8 mouse cellular contexts compared by ENCODE assay signal in the genomic region with DNA sequence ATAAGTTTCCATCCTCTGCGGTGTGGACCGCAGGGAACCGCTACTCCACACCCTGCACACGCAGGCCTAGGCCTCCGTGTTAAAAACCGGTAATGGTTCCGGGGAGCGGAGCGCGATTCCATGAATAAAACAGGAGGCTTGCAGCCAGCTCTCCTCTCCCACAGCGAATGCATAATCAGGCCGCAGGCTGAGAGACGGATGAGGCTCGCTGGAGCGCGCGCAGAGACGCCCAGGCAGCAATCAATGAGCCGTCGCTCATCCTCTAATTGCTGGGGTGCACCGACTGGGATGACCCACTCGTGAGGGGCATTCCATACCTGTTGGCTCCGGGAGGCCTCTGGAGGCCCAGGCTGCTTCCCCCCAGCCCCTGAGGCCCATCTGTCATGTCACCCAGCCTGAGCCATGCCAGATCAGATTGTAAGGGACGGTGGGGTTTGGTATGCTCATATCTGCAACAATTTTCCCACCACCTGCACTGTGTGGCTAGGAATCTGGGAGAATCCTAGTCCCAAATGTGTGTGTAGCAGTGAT. TPM values are rescaled to one million over a fixed set of nuclear protein-coding genes. Genes with fewer than 3 reads are reported as not detected.
DNase-seq lines count a peak whose midpoint lies in the region; ATAC-seq lines count a peak whose summit lies in the region.

No protein-coding gene starts in this region.

- H3K27me3 ChIP-seq in liver, embryonic 12.5 days (replicated peaks) = peaks cover 50% of the 10 kb centered on the region
- H3K27me3 ChIP-seq in limb, embryonic 11.5 days (ENCODE audit: control insufficient read depth, insufficient read depth, low read length) = peaks cover 8% of the 10 kb centered on the region; the same call in 1 of the 2 replicates
- no peaks in the 10 kb centered on the region for H3K27me3 ChIP-seq in stomach, embryonic 16.5 days (ENCODE audit: control insufficient read depth, insufficient read depth, low read length)

- H3K4me1 ChIP-seq in liver, embryonic 12.5 days = no peaks in the 10 kb centered on the region
- H3K4me1 ChIP-seq in limb, embryonic 11.5 days (ENCODE audit: control insufficient read depth, insufficient read depth, low read length) = no peaks in the 10 kb centered on the region
- peaks cover under 1% of the 10 kb centered on the region; the same call in 1 of the 2 replicates for H3K4me1 ChIP-seq in stomach, embryonic 16.5 days (ENCODE audit: control insufficient read depth, insufficient read depth, low read length)

- peak; percentile 59 for DNase-seq in embryo, embryonic 10 days (ENCODE audit: low spot score)
- no peak for DNase-seq in embryo, embryonic 9.5 days (ENCODE audit: extremely low spot score)
- no peak for DNase-seq in liver
- DNase-seq in limb, embryonic 11.5 days (ENCODE audit: low spot score) = no peak
- DNase-seq in MN1 (ENCODE audit: low spot score) = no peak
- DNase-seq in spleen, postnatal 36 days (ENCODE audit: low spot score in 2 of 2) = no peak

- 44% methylated on average over 24 of the region's 24 CpGs for WGBS in liver, embryonic 12.5 days (ENCODE audit: insufficient replicate concordance)
- WGBS in limb, embryonic 11.5 days = 12% methylated on average over 24 of the region's 24 CpGs
- 16% methylated on average over 24 of the region's 24 CpGs for WGBS in stomach, embryonic 16.5 days

- 0 out of 2 replicates have a peak overlapping the region, but pooled peaks have one; percentile 32 for H3K9ac ChIP-seq in liver, embryonic 12.5 days
- peak overlapping the region; percentile 43; the same call in 1 of the 2 replicates for H3K9ac ChIP-seq in limb, embryonic 11.5 days (ENCODE audit: low read length)
- peak overlapping the region; percentile 50 for H3K9ac ChIP-seq in stomach, embryonic 16.5 days (ENCODE audit: low read length)

- H3K4me2 ChIP-seq in liver, embryonic 12.5 days = no peak overlapping the region
- no peak overlapping the region for H3K4me2 ChIP-seq in limb, embryonic 11.5 days (ENCODE audit: low read depth, severe bottlenecking)
- no peak overlapping the region for H3K4me2 ChIP-seq in stomach, embryonic 16.5 days (ENCODE audit: low read depth, low read length)

- no peaks in the 10 kb centered on the region for H3K9me3 ChIP-seq in liver, embryonic 12.5 days (replicated peaks)
- no peaks in the 10 kb centered on the region for H3K9me3 ChIP-seq in limb, embryonic 11.5 days (ENCODE audit: control insufficient read depth, low read length)
- no peaks in the 10 kb centered on the region for H3K9me3 ChIP-seq in stomach, embryonic 16.5 days (replicated peaks; ENCODE audit: control insufficient read depth, low read length)

- no peak overlapping the region for H3K4me3 ChIP-seq in liver, embryonic 12.5 days
- H3K4me3 ChIP-seq in limb, embryonic 11.5 days (ENCODE audit: low read depth, low read length) = no peak overlapping the region
- H3K4me3 ChIP-seq in stomach, embryonic 16.5 days (replicated peaks; ENCODE audit: low read length) = no peak overlapping the region

- no peaks in the 10 kb centered on the region for H3K36me3 ChIP-seq in liver, embryonic 12.5 days
- no peaks in the 10 kb centered on the region for H3K36me3 ChIP-seq in limb, embryonic 11.5 days (ENCODE audit: control insufficient read depth, insufficient read depth, low read length)
- H3K36me3 ChIP-seq in stomach, embryonic 16.5 days (ENCODE audit: control insufficient read depth, insufficient read depth, low read length) = no peaks in the 10 kb centered on the region

- ATAC-seq in liver, embryonic 12.5 days = no peak
- ATAC-seq in limb, embryonic 11.5 days (ENCODE audit: insufficient number of reproducible peaks, low FRiP score, low TSS enrichment, low read depth) = no peak
- no peak for ATAC-seq in stomach, embryonic 16.5 days (ENCODE audit: insufficient read depth, low FRiP score)

- no peak overlapping the region for H3K27ac ChIP-seq in liver, embryonic 12.5 days
- H3K27ac ChIP-seq in limb, embryonic 11.5 days (replicated peaks; ENCODE audit: low read depth, low read length) = no peak overlapping the region
- no peak overlapping the region for H3K27ac ChIP-seq in stomach, embryonic 16.5 days (ENCODE audit: low read length)

RNA-seq across cellular contexts. Expression of a gene that starts 17.3 kb away (rescaled TPM):
- polyA plus RNA-seq in liver, embryonic 12.5 days (2016; fragmentation: Nextera tagmentation; extraction: Ambion mirVana) = 33.5 and 35.1 TPM in 2 replicates
- 84.6 and 87.1 TPM in 2 replicates for polyA plus RNA-seq in limb, embryonic 11.5 days (2014; fragmentation: Nextera tagmentation; extraction: Ambion mirVana)
- 50.8 and 51.6 TPM in 2 replicates for polyA plus RNA-seq in stomach, embryonic 16.5 days (2015; fragmentation: Nextera tagmentation; extraction: Ambion mirVana)

RNA-seq across cellular contexts. Expression of a gene that starts 29.6 kb away (rescaled TPM):
- 3.1 and 3.4 TPM in 2 replicates for polyA plus RNA-seq in liver, embryonic 12.5 days (2016; fragmentation: Nextera tagmentation; extraction: Ambion mirVana)
- polyA plus RNA-seq in limb, embryonic 11.5 days (2014; fragmentation: Nextera tagmentation; extraction: Ambion mirVana) = 51.3 and 54.8 TPM in 2 replicates
- polyA plus RNA-seq in stomach, embryonic 16.5 days (2015; fragmentation: Nextera tagmentation; extraction: Ambion mirVana) = 9.3 and 10.5 TPM in 2 replicates

RNA-seq across cellular contexts. Expression of a gene that starts 36.2 kb away (rescaled TPM):
- polyA plus RNA-seq in liver, embryonic 12.5 days (2016; fragmentation: Nextera tagmentation; extraction: Ambion mirVana) = 14.0 and 16.4 TPM in 2 replicates
- 5.9 and 7.2 TPM in 2 replicates for polyA plus RNA-seq in limb, embryonic 11.5 days (2014; fragmentation: Nextera tagmentation; extraction: Ambion mirVana)
- polyA plus RNA-seq in stomach, embryonic 16.5 days (2015; fragmentation: Nextera tagmentation; extraction: Ambion mirVana) = 16.4 and 16.6 TPM in 2 replicates

RNA-seq across cellular contexts. Expression of a gene that starts 40.0 kb away (rescaled TPM):
- polyA plus RNA-seq in liver, embryonic 12.5 days (2016; fragmentation: Nextera tagmentation; extraction: Ambion mirVana) = 296 and 312 TPM in 2 replicates
- polyA plus RNA-seq in limb, embryonic 11.5 days (2014; fragmentation: Nextera tagmentation; extraction: Ambion mirVana) = 266 and 281 TPM in 2 replicates
- 340 and 344 TPM in 2 replicates for polyA plus RNA-seq in stomach, embryonic 16.5 days (2015; fragmentation: Nextera tagmentation; extraction: Ambion mirVana)

RNA-seq across cellular contexts. Expression of a gene that starts 43.1 kb away (rescaled TPM):
- 22.1 and 27.3 TPM in 2 replicates for polyA plus RNA-seq in liver, embryonic 12.5 days (2016; fragmentation: Nextera tagmentation; extraction: Ambion mirVana)
- 67.9 and 68.1 TPM in 2 replicates for polyA plus RNA-seq in limb, embryonic 11.5 days (2014; fragmentation: Nextera tagmentation; extraction: Ambion mirVana)
- polyA plus RNA-seq in stomach, embryonic 16.5 days (2015; fragmentation: Nextera tagmentation; extraction: Ambion mirVana) = 69.8 and 80.8 TPM in 2 replicates
